Mouse (Mus musculus) pancreas, adult 10 weeks (tissue): ENCODE results near the gene C87436. TPM values are rescaled to one million over a fixed set of nuclear protein-coding genes. Genes with fewer than 3 reads are reported as not detected.

Experiments used
- polyA plus RNA-seq: library from polyadenylated mRNA; stranded (reverse); fragments of 350-450 nt; fragmentation: Illumina TruSeq; extraction: RNeasy Lipid Tissue Mini Kit (QIAGEN cat#74804); gene quantifications from one replicate; pipeline ENCODE4 v1.2.3, GENCODE M21; 2015; ENCODE audit warnings: low read depth, low replicate concordance; ENCODE audit not compliant: insufficient read depth

C87436 gene
- 6.1 TPM for polyA plus RNA-seq

GRCm38 (mm10) chr6:86438272-86439118 is at the start of gene C87436:
Gene C87436, plus strand, starts transcription at chr6:86438374.

GRCm38 (mm10) chr6:86396581-86397256 is 41.5 kb upstream of the C87436 start, which contains the start of gene Pcyox1:
Gene Pcyox1, minus strand, starts transcription at chr6:86397154.

GRCm38 (mm10) chr6:86404100-86404861 is 33.9 kb upstream of the C87436 start, which contains the start of gene Tia1:
Gene Tia1, plus strand, starts transcription at chr6:86404219.

GRCm38 (mm10) chr6:86426358-86426757 is 11.8 kb upstream of the C87436 start, which contains the start of gene Gm44790:
Gene Gm44790, plus strand, starts transcription at chr6:86426658.

Other genes starting within 250 kb of the C87436 start
- gene Tgfa, start 243.2 kb upstream of the C87436 start, polyA plus RNA-seq, result 1.2 TPM
- 5.7 TPM for gene Fam136a, start 72.7 kb upstream of the C87436 start, polyA plus RNA-seq
- 14.2 TPM for gene Snrpg, start 67.1 kb upstream of the C87436 start, polyA plus RNA-seq
- gene Pcyox1, start 41.2 kb upstream of the C87436 start, polyA plus RNA-seq, result 7.1 TPM
- gene Tia1, start 34.2 kb upstream of the C87436 start, polyA plus RNA-seq, result 15.8 TPM
- gene Gm44790, start 11.7 kb upstream of the C87436 start, polyA plus RNA-seq, result not detected
- gene Pcbp1, start 87.9 kb downstream of the C87436 start, polyA plus RNA-seq, result 31.3 TPM
- gene Asprv1, start 189.8 kb downstream of the C87436 start, polyA plus RNA-seq, result not detected
- gene Mxd1, start 230.8 kb downstream of the C87436 start, polyA plus RNA-seq, result 2.9 TPM
- gene Snrnp27, start 246.1 kb downstream of the C87436 start, polyA plus RNA-seq, result 16.1 TPM